Mouse (Mus musculus) megakaryocyte-erythroid progenitor cell, adult 5-6 weeks (primary cell): ENCODE measurements around the gene Tsc2. TPM values are rescaled to one million over a fixed set of nuclear protein-coding genes. Genes with fewer than 3 reads are reported as not detected.
A peak's percentile ranks its signal among the peaks of the same experiment; 100 is the strongest.

Experiments
- ATAC-seq: replicated peaks from 2 replicates; pipeline ENCODE4 v1.8.0; 2016; ENCODE audit warnings: mild to moderate bottlenecking, inconsistent platforms; ENCODE audit not compliant: severe bottlenecking, poor library complexity, low FRiP score, low TSS enrichment
- total RNA-seq, 2 experiments: library from RNA; stranded (forward) in 1 of 2; stranded (reverse) in 1 of 2; fragments of 200-1000, 215-1000 nt in 1 of 2; fragments of >200 nt in 1 of 2; fragmentation: Nextera tagmentation in 1 of 2; gene quantifications; 2 replicates each; pipeline ENCODE4 v1.2.3; 2014 to 2017

The Tsc2 gene
- total RNA-seq, 2 experiments from 2014 or later: 44.3 to 101 TPM

- no peak for ATAC-seq
These were observed 2.4 kb downstream of the Tsc2 start for GRCm38 (mm10) chr17:24630072-24630471.

GRCm38 (mm10) chr17:24628646-24629045 is 3.8 kb downstream of the Tsc2 start:
- ATAC-seq: peak; percentile 66

GRCm38 (mm10) chr17:24625472-24625871 is 7.0 kb downstream of the Tsc2 start:
- ATAC-seq: no peak

- peak; percentile 90 for ATAC-seq
These were observed 14.8 kb downstream of the Tsc2 start for GRCm38 (mm10) chr17:24617561-24618194.

- ATAC-seq: peak; percentile 64
These were observed 21.7 kb downstream of the Tsc2 start for GRCm38 (mm10) chr17:24610711-24611110.

GRCm38 (mm10) chr17:24608874-24609273 is 23.6 kb downstream of the Tsc2 start:
- peak; percentile 89 for ATAC-seq

- peak; percentile 53 for ATAC-seq
These were observed 24.1 kb downstream of the Tsc2 start for GRCm38 (mm10) chr17:24608370-24608769.

GRCm38 (mm10) chr17:24604557-24604956 is 27.9 kb downstream of the Tsc2 start:
- ATAC-seq: no peak

GRCm38 (mm10) chr17:24603961-24604360 is 28.5 kb downstream of the Tsc2 start:
- no peak for ATAC-seq

- no peak for ATAC-seq
These were observed 31.9 kb downstream of the Tsc2 start for GRCm38 (mm10) chr17:24600502-24600901.

- ATAC-seq: no peak
These were observed 34.4 kb downstream of the Tsc2 start for GRCm38 (mm10) chr17:24597989-24598388.

GRCm38 (mm10) chr17:24596471-24597183 is 35.8 kb downstream of the Tsc2 start:
- no peak for ATAC-seq

GRCm38 (mm10) chr17:24596073-24596466 is 36.4 kb downstream of the Tsc2 start:
- no peak for ATAC-seq

- ATAC-seq: peak; percentile 23; the same call in 1 of the 2 replicates
These were observed 37.0 kb downstream of the Tsc2 start for GRCm38 (mm10) chr17:24595126-24596072.

GRCm38 (mm10) chr17:24593992-24594890 is 38.2 kb downstream of the Tsc2 start:
- ATAC-seq: no peak

GRCm38 (mm10) chr17:24593248-24593647 is 39.2 kb downstream of the Tsc2 start:
- no peak for ATAC-seq

GRCm38 (mm10) chr17:24591695-24592094 is 40.7 kb downstream of the Tsc2 start:
- no peak for ATAC-seq

- no peak for ATAC-seq
These were observed 41.5 kb downstream of the Tsc2 start for GRCm38 (mm10) chr17:24590943-24591342.

GRCm38 (mm10) chr17:24586532-24586931 is 45.9 kb downstream of the Tsc2 start:
- ATAC-seq: no peak
